Mouse (Mus musculus) T-cell, adult 66 days (primary cell): ENCODE results near the gene Rhox11. TPM values are rescaled to one million over a fixed set of nuclear protein-coding genes. Genes with fewer than 3 reads are reported as not detected.

Experiments used
- total RNA-seq, 2 experiments: library from RNA; stranded (reverse); gene quantifications; 3 replicates in 1 of 2; 4 replicates in 1 of 2; pipeline ENCODE4 v1.2.4; 2023

The Rhox11 gene
- total RNA-seq, result not detected

DNA sequence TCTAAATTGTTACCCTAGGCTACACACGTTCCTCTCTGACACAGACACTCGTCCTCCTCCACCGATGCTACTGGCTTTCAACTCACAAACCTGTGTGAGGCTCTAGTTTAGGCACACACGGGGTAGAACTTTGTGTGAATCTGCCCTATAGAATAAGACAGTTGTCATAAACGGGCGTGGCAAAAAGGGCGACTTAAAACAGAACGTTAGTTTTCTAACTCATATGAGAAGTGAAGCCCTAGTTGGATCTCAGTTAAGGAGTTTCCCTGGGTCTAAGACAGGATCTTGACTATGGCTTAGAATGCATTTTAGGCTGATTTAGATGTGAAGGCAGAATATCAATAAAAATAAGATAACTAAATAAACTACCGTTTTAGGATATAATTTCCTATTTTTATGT lies at the start of gene Rhox11:
Gene Rhox11 (minus strand): TSS at position 101 of the 400 bp plus-strand sequence.

DNA sequence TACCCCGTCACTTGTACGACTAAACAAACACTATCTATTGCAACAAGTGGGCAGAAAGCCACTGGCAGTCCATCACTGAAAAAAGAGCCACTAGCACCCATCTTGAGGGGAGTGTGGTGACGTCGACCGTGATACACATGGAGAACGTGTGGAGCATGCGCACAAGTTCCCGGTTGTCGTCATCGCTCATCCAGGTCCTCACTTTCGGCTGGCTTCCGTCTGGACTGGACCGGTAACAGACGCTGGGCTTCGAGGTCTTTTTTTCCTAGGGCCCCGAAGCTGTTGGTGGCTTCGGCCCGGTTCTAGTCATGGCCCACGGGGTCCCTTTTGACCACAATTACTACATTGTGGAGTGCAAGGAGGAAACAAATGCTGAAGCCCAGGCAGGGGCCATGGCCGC lies 36.0 kb upstream of the Rhox11 start, which contains the start of gene Rhox13:
Gene Rhox13 (plus strand): TSS at position 238 of the 400 bp plus-strand sequence.

GRCm38 (mm10) chrX:38110807-38111206 lies 25.9 kb upstream of the Rhox11 start, which contains the start of gene Rhox12:
Rhox12 (minus strand) TSS chrX:38110907.

DNA sequence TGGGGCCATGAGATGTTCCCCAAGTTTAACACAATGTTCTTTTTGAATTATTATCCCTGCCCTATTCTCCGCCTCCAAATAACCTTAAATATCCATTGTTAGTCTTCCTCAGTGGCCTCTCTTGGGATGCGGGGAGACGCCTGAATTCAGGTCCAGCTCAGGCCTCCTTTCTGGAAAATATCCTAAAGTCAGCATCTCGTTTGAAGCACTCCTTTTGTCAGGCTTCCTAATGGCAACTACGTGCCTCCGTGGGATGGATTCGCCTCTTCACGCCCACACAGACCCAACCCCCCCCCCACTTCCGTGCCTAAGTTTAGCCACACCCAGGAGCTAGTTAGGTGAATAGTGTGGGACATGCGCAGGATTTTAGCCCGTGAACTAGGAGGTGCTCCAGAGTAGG lies 18.8 kb downstream of the Rhox11 start, which contains the start of gene Rhox10:
Gene Rhox10 (plus strand): TSS at position 301 of the 400 bp plus-strand sequence.

GRCm38 (mm10) chrX:38043014-38043413 lies 41.9 kb downstream of the Rhox11 start, which contains the start of gene Btg1-ps2:
Btg1-ps2 (minus strand) TSS chrX:38043114.

Other genes starting within 250 kb of the Rhox11 start
- not detected for gene Rhox8, start 206.2 kb downstream of the Rhox11 start, total RNA-seq
- gene Rhox7b, start 187.9 kb downstream of the Rhox11 start, total RNA-seq, result not detected
- not detected for gene Rhox9, start 183.4 kb downstream of the Rhox11 start, total RNA-seq
- gene Btg1-ps1, start 66.3 kb downstream of the Rhox11 start, total RNA-seq, result not detected
- gene Btg1-ps2, start 42.0 kb downstream of the Rhox11 start, total RNA-seq, result not detected
- not detected for gene Rhox10, start 18.7 kb downstream of the Rhox11 start, total RNA-seq
- gene Rhox12, start 25.8 kb upstream of the Rhox11 start, total RNA-seq, result not detected
- not detected for gene Rhox13, start 36.1 kb upstream of the Rhox11 start, total RNA-seq
- gene Zbtb33, start 104.7 kb upstream of the Rhox11 start, total RNA-seq, result 10 to 100 TPM; 32.0 to 33.5 TPM
- not detected for gene Tmem255a, start 167.3 kb upstream of the Rhox11 start, total RNA-seq
- gene Atp1b4, start 231.0 kb upstream of the Rhox11 start, total RNA-seq, result not detected